Mouse (Mus musculus) limb, embryonic 11.5 days (tissue): ENCODE measurements around the gene Adgrf3. TPM values are rescaled to one million over a fixed set of nuclear protein-coding genes. Genes with fewer than 3 reads are reported as not detected.

ENCODE experiments used
- ATAC-seq: fragments of 200-750 bp; cut with Nextera tagmentation; 2 replicates; pipeline ENCODE4 v1.8.0; 2017; ENCODE audit warnings: low read depth; ENCODE audit not compliant: insufficient number of reproducible peaks, low FRiP score, low TSS enrichment
- DNase-seq: peaks from one replicate; pipeline ENCODE4 v3.0.0-alpha.2; 2015; ENCODE audit warnings: low spot score
- H3K27ac ChIP-seq: fragments of 300-500 bp; sonication (generic); replicated peaks from 2 replicates; pipeline ENCODE4 v1.5.1; 2014; ENCODE audit warnings: low read depth, mild to moderate bottlenecking, low read length
- H3K27me3 ChIP-seq: fragments of 300-500 bp; sonication (generic); 2 replicates; pipeline ENCODE4 v1.6.1; 2014; ENCODE audit warnings: mild to moderate bottlenecking, low read length, mixed read lengths; ENCODE audit not compliant: control insufficient read depth, insufficient read depth
- H3K36me3 ChIP-seq: fragments of 300-500 bp; sonication (generic); 2 replicates; pipeline ENCODE4 v1.6.1; 2014; ENCODE audit warnings: mild to moderate bottlenecking, low read length, moderate library complexity, mixed read lengths; ENCODE audit not compliant: control insufficient read depth, insufficient read depth
- H3K4me1 ChIP-seq: fragments of 300-500 bp; sonication (generic); 2 replicates; pipeline ENCODE4 v1.6.1; 2014; ENCODE audit warnings: low read length, mixed read lengths; ENCODE audit not compliant: control insufficient read depth, insufficient read depth
- H3K4me2 ChIP-seq: fragments of 300-500 bp; sonication (generic); 2 replicates; pipeline ENCODE4 v1.6.1; 2014; ENCODE audit warnings: low read depth, mild to moderate bottlenecking, moderate library complexity; ENCODE audit not compliant: severe bottlenecking
- H3K4me3 ChIP-seq: fragments of 300-500 bp; sonication (generic); 2 replicates; pipeline ENCODE4 v1.5.1; 2014; ENCODE audit warnings: low read depth, low read length
- H3K9ac ChIP-seq: fragments of 300-500 bp; sonication (generic); 2 replicates; pipeline ENCODE4 v1.6.1; 2014; ENCODE audit warnings: mild to moderate bottlenecking, low read length
- H3K9me3 ChIP-seq: fragments of 300-500 bp; sonication (generic); 2 replicates; pipeline ENCODE4 v1.6.1; 2016; ENCODE audit warnings: low read length; ENCODE audit not compliant: control insufficient read depth
- WGBS: fragments of 180-500 bp; shearing (Covaris S2); extraction: QIAGEN DNeasy Blood & Tissue Kit; methylation state at CpG from one replicate; pipeline ENCODE4 v1.1.7; 2014; 5-methylcytosine and 5-hydroxymethylcytosine counted together
- microRNA counts: library from miRNA; unstranded; fragments of <30 nt; microRNA quantifications from one replicate; lab custom pipeline; 2016
- microRNA-seq: library from miRNA; unstranded; fragments of <30 nt; microRNA quantifications from one replicate; pipeline ENCODE4, GENCODE M21; 2016
- polyA plus RNA-seq: library from polyadenylated mRNA; unstranded; fragments of >200 nt; fragmentation: Nextera tagmentation; extraction: Ambion mirVana; gene quantifications from 2 replicates; pipeline ENCODE4 v1.2.1, GENCODE M21; 2014

The Adgrf3 gene
- polyA plus RNA-seq, 1 experiment from 2014 or later = not detected

- no peak for ATAC-seq
- Histone ChIP-seq H3K9ac (no peak overlapping the region), H3K27ac (no peak overlapping the region), H3K27me3 (no peaks in the 10 kb centered on the region), H3K9me3 (no peaks in the 10 kb centered on the region), H3K36me3 (no peaks in the 10 kb centered on the region), H3K4me1 (0 out of 2 replicates have a peak, but pooled peaks cover 4% of the 10 kb centered on the region), H3K4me2 (no peak overlapping the region), H3K4me3 (no peak overlapping the region)
- WGBS = 94% methylated on average over 1 of the region's 1 CpGs
- no peak for DNase-seq
Observed at GRCm38 (mm10) chr5:30152413-30152812, 53.1 kb downstream of the Adgrf3 start.

GRCm38 (mm10) chr5:30152007-30152406, 53.5 kb downstream of the Adgrf3 start:
- no peak overlapping the region for H3K9ac ChIP-seq
- 82% methylated on average over 4 of the region's 4 CpGs for WGBS
- H3K27ac ChIP-seq = no peak overlapping the region
- no peaks in the 10 kb centered on the region for H3K36me3 ChIP-seq
- no peaks in the 10 kb centered on the region for H3K27me3 ChIP-seq
- ATAC-seq (no peak), DNase-seq (no peak)
- no peak overlapping the region for H3K4me3 ChIP-seq
- H3K4me1 ChIP-seq = 0 out of 2 replicates have a peak, but pooled peaks cover 4% of the 10 kb centered on the region
- no peak overlapping the region for H3K4me2 ChIP-seq
- no peaks in the 10 kb centered on the region for H3K9me3 ChIP-seq

- no peaks in the 10 kb centered on the region for H3K4me1 ChIP-seq
- H3K9ac ChIP-seq = no peak overlapping the region
- H3K36me3 ChIP-seq = no peaks in the 10 kb centered on the region
- no peak overlapping the region for H3K4me3 ChIP-seq
- H3K9me3 ChIP-seq = no peaks in the 10 kb centered on the region
- no peaks in the 10 kb centered on the region for H3K27me3 ChIP-seq
- no peak overlapping the region for H3K27ac ChIP-seq
- no peak overlapping the region for H3K4me2 ChIP-seq
- ATAC-seq = no peak
- DNase-seq = no peak
- WGBS = 89% methylated on average over 5 of the region's 5 CpGs
Observed at GRCm38 (mm10) chr5:30148133-30148920, 57.2 kb downstream of the Adgrf3 start.

GRCm38 (mm10) chr5:30146526-30146925, 59.0 kb downstream of the Adgrf3 start:
- no peak for DNase-seq
- Histone ChIP-seq H3K9me3 (no peaks in the 10 kb centered on the region), H3K4me2 (no peak overlapping the region), H3K27me3 (no peaks in the 10 kb centered on the region), H3K9ac (no peak overlapping the region), H3K36me3 (peaks cover 3% of the 10 kb centered on the region; the same call in 1 of the 2 replicates), H3K4me1 (no peaks in the 10 kb centered on the region), H3K4me3 (no peak overlapping the region), H3K27ac (no peak overlapping the region)
- WGBS = 94% methylated on average over 6 of the region's 6 CpGs
- ATAC-seq = no peak

MicroRNAs encoded within 50 kb of the gene (microRNA counts, 519-probe panel; counts per million panel counts)
- microRNA mmu-miR-1960 (lab: Ali Mortazavi, UCI) = not detected

Small RNAs within 50 kb of the gene (microRNA-seq; reads per million reads assigned to microRNA genes)
- gene Mir1960 = not detected

Other genes starting within 250 kb of the Adgrf3 start
- not detected in 2 replicates for gene Il6, start 192.6 kb downstream of the Adgrf3 start, polyA plus RNA-seq
- 393 and 408 TPM in 2 replicates for gene Tyms, start 132.1 kb downstream of the Adgrf3 start, polyA plus RNA-seq
- gene Garem2, start 100.6 kb downstream of the Adgrf3 start, polyA plus RNA-seq = 0.44 and 0.51 TPM in 2 replicates
- gene 3110082J24Rik, start 99.6 kb downstream of the Adgrf3 start, polyA plus RNA-seq = not detected in 2 replicates
- gene Hadha, start 50.6 kb downstream of the Adgrf3 start, polyA plus RNA-seq = 92.2 and 97.1 TPM in 2 replicates
- gene Hadhb, start 50.5 kb downstream of the Adgrf3 start, polyA plus RNA-seq = 119 and 127 TPM in 2 replicates
- gene Selenoi, start 26.9 kb upstream of the Adgrf3 start, polyA plus RNA-seq = 18.4 and 21.0 TPM in 2 replicates
- gene Drc1, start 75.7 kb upstream of the Adgrf3 start, polyA plus RNA-seq = 0.44 TPM in 1 of 2 replicates, not detected in the other